Mouse (Mus musculus) CH12.LX (cell line): ENCODE data around the gene Mov10l1. TPM values are rescaled to one million over a fixed set of nuclear protein-coding genes. Genes with fewer than 3 reads are reported as not detected.

Experiments used
- DNase-seq: peaks from one replicate; pipeline ENCODE4 v3.0.0-alpha.2; 2013; ENCODE audit errors: extremely low read depth
- H3K27ac ChIP-seq: 2 replicates; pipeline ENCODE4 v1.5.1; 2012; ENCODE audit warnings: low read depth, mild to moderate bottlenecking, control low read depth, moderate library complexity; ENCODE audit not compliant: insufficient read depth
- H3K27me3 ChIP-seq: replicated peaks from 2 replicates; pipeline ENCODE3; 2012; ENCODE audit warnings: inconsistent platforms
- H3K36me3 ChIP-seq, 2 experiments: replicated peaks in 1 of 2; 2 replicates each; pipeline versions ENCODE3 to v1.6.1; 2012; ENCODE audit warnings: inconsistent platforms in 1 of 2, low read length in 1 of 2, mild to moderate bottlenecking in 1 of 2, mixed read lengths in 1 of 2, moderate library complexity in 1 of 2; ENCODE audit not compliant: control insufficient read depth in 1 of 2, insufficient read depth in 1 of 2
- H3K4me1 ChIP-seq, 2 experiments: 2 replicates each; pipeline ENCODE4 v1.6.1; 2012; ENCODE audit warnings: inconsistent platforms in 1 of 2, moderate library complexity in 1 of 2; ENCODE audit not compliant: insufficient read depth in 2 of 2, control insufficient read depth in 1 of 2
- H3K4me2 ChIP-seq: 2 replicates; pipeline ENCODE4 v1.6.1; 2012; ENCODE audit warnings: low read depth, mild to moderate bottlenecking, control low read depth; ENCODE audit not compliant: poor library complexity, insufficient read depth, severe bottlenecking
- H3K4me3 ChIP-seq, 3 experiments: fragments of 150-350 bp in 1 of 3; sonication (generic) in 1 of 3; replicated peaks in 1 of 3; 2 replicates each; pipeline versions ENCODE3 to v1.5.1; 2011 to 2012; ENCODE audit warnings: low read depth in 2 of 3, low read length in 2 of 3, mild to moderate bottlenecking in 2 of 3, moderate library complexity in 2 of 3, control low read depth in 1 of 3, improper control_type of control experiment in 1 of 3, inconsistent platforms in 1 of 3, mixed read lengths in 1 of 3; ENCODE audit not compliant: poor library complexity in 1 of 3
- H3K79me2 ChIP-seq: replicated peaks from 2 replicates; pipeline ENCODE4 v1.6.1; 2012; ENCODE audit warnings: mild to moderate bottlenecking, moderate library complexity; ENCODE audit not compliant: control insufficient read depth, poor library complexity, insufficient read depth, severe bottlenecking; ENCODE audit errors: extremely low read depth
- H3K9ac ChIP-seq: 2 replicates; pipeline ENCODE4 v1.6.1; 2012; ENCODE audit warnings: low read depth, mild to moderate bottlenecking, control low read depth, moderate library complexity; ENCODE audit not compliant: insufficient read depth
- H3K9me3 ChIP-seq: replicated peaks from 2 replicates; pipeline ENCODE3; 2012; ENCODE audit warnings: low read length, inconsistent platforms, mixed read lengths
- BHLHE40 ChIP-seq: IDR thresholded peaks from 2 replicates; pipeline ENCODE4 v1.6.1; 2011; ENCODE audit warnings: mild to moderate bottlenecking, low read depth, low read length, improper control_type of control experiment
- CHD1 ChIP-seq: IDR thresholded peaks from 2 replicates; pipeline ENCODE4 v1.6.1; 2012; ENCODE audit warnings: low read depth, low read length, improper control_type of control experiment, inconsistent platforms
- CTCF ChIP-seq, 2 experiments: IDR thresholded peaks in 1 of 2; conservative IDR thresholded peaks in 1 of 2; 2 replicates each; pipeline ENCODE4 v1.5.1; 2011 to 2012; ENCODE audit warnings: low read depth in 2 of 2, low read length in 2 of 2, improper control_type of control experiment in 1 of 2, inconsistent platforms in 1 of 2, mild to moderate bottlenecking in 1 of 2, moderate library complexity in 1 of 2
- ELF1 ChIP-seq: IDR thresholded peaks from 2 replicates; pipeline ENCODE4 v1.6.1; 2014; ENCODE audit warnings: low read depth, mild to moderate bottlenecking, inconsistent platforms, low read length, improper control_type of control experiment
- EP300 ChIP-seq: IDR thresholded peaks from 2 replicates; pipeline ENCODE4 v1.6.1; 2011; ENCODE audit warnings: low read length, improper control_type of control experiment
- ETS1 ChIP-seq: conservative IDR thresholded peaks from 2 replicates; pipeline ENCODE4 v1.6.1; 2012; ENCODE audit warnings: low read depth, mild to moderate bottlenecking, inconsistent platforms, low read length, improper control_type of control experiment, moderate library complexity
- GABPA ChIP-seq: IDR thresholded peaks from 2 replicates; pipeline ENCODE4 v1.6.1; 2012; ENCODE audit warnings: low read depth, low read length, improper control_type of control experiment, inconsistent platforms; ENCODE audit not compliant: insufficient replicate concordance
- JUND ChIP-seq: conservative IDR thresholded peaks from 2 replicates; pipeline ENCODE4 v1.6.1; 2011; ENCODE audit warnings: low read depth, low read length, improper control_type of control experiment
- MXI1 ChIP-seq: IDR thresholded peaks from 2 replicates; pipeline ENCODE4 v1.6.1; 2011; ENCODE audit warnings: mild to moderate bottlenecking, low read depth, low read length, improper control_type of control experiment
- MYC ChIP-seq: IDR thresholded peaks from 2 replicates; pipeline ENCODE4 v1.6.1; 2011; ENCODE audit warnings: low read depth, mild to moderate bottlenecking, improper control_type of control experiment, low read length
- NRF1 ChIP-seq: IDR thresholded peaks from 2 replicates; pipeline ENCODE4 v1.6.1; 2014; ENCODE audit warnings: low read depth, mild to moderate bottlenecking, inconsistent platforms, low read length, improper control_type of control experiment, moderate library complexity
- RAD21 ChIP-seq: IDR thresholded peaks from 2 replicates; pipeline ENCODE4 v1.6.1; 2011; ENCODE audit warnings: low read depth, mild to moderate bottlenecking, low read length, improper control_type of control experiment, moderate library complexity
- RCOR1 ChIP-seq: conservative IDR thresholded peaks from 2 replicates; pipeline ENCODE4 v1.6.1; 2012; ENCODE audit warnings: low read depth, mild to moderate bottlenecking, inconsistent platforms, low read length, improper control_type of control experiment
- SMC3 ChIP-seq: IDR thresholded peaks from 2 replicates; pipeline ENCODE4 v1.6.1; 2011; ENCODE audit warnings: low read depth, low read length, improper control_type of control experiment
- TCF12 ChIP-seq: IDR thresholded peaks from 2 replicates; pipeline ENCODE4 v1.6.1; 2014; ENCODE audit warnings: low read depth, mild to moderate bottlenecking, inconsistent platforms, low read length, improper control_type of control experiment
- ZMIZ1 ChIP-seq: IDR thresholded peaks from 2 replicates; pipeline ENCODE4 v1.6.1; 2012; ENCODE audit warnings: low read depth, mild to moderate bottlenecking, inconsistent platforms, low read length, improper control_type of control experiment
- dilution Hi-C: fragments of 300-500 bp; cut with MboI; formaldehyde crosslinking; loops from 2 replicates; pipeline ENCODE4 v1.14.3; 2020; ENCODE audit warnings: low sequenced_read_pairs; ENCODE audit not compliant: extremely low pct_unique_long_range_greater_than_20kb, extremely low pct_ligation_motif_present
- in situ Hi-C: fragments of 300-500 bp; cut with MboI; formaldehyde crosslinking; loops from 3 replicates; pipeline ENCODE4 v1.14.3; 2019; ENCODE audit warnings: low sequenced_read_pairs, low pct_ligation_motif_present, low pct_unique_long_range_greater_than_20kb, mixed read lengths
- polyA plus RNA-seq: library from polyadenylated mRNA; unstranded; fragments of >175 nt; gene quantifications from 2 replicates; pipeline ENCODE4 v1.2.1, GENCODE M21; 2012; ENCODE audit warnings: low read depth; ENCODE audit not compliant: insufficient read length
- total RNA-seq, 2 experiments: library from RNA; depleted of rRNA; stranded (reverse); fragments of 300-350 nt in 1 of 2; fragments of >200 nt in 1 of 2; gene quantifications; 2 replicates each; pipeline ENCODE4 v1.2.3; 2012 to 2014

Gene Mov10l1
- total and polyA plus RNA-seq, 3 experiments, result not detected

- Histone ChIP-seq H3K4me3 (no peak overlapping the region), H3K9ac (no peak overlapping the region), H3K27me3 (no peaks in the 10 kb centered on the region), H3K79me2 (no peaks in the 10 kb centered on the region), H3K4me1 (no peaks in the 10 kb centered on the region), H3K4me2 (no peak overlapping the region), H3K9me3 (no peaks in the 10 kb centered on the region), H3K27ac (no peak overlapping the region), H3K36me3 (peaks cover 95 to 98% of the 10 kb centered on the region in 2 experiments)
- DNase-seq, result no peak
- TF ChIP-seq TCF12 (no peak), ETS1 (no peak), GABPA (no peak)
- in situ Hi-C loops, result no loop called here
- dilution Hi-C loops, result no loop called here
Measured at GRCm38 (mm10) chr15:89098616-89099015, 115.9 kb downstream of the Mov10l1 start.

- H3K4me2 ChIP-seq, result no peak overlapping the region
- no peaks in the 10 kb centered on the region for H3K27me3 ChIP-seq
- H3K79me2 ChIP-seq, result no peaks in the 10 kb centered on the region
- in situ Hi-C loops, result loop anchor here (25.0 kb wide), 1 partner anchor 261 kb away; the partner anchor contains the start of genes Lmf2, Ncaph2 and Sco2
- peaks cover 93 to 98% of the 10 kb centered on the region in 2 experiments for H3K36me3 ChIP-seq
- no peak for DNase-seq
- TF ChIP-seq ZMIZ1 (no peak), JUND (no peak)
- TF ChIP-seq, all 38 proteins: peak for 0
- dilution Hi-C loops, result no loop called here
- Histone ChIP-seq H3K9ac (no peak overlapping the region), H3K9me3 (no peaks in the 10 kb centered on the region), H3K4me3 (no peak overlapping the region), H3K27ac (no peak overlapping the region), H3K4me1 (no peaks in the 10 kb centered on the region)
Measured at GRCm38 (mm10) chr15:89100823-89101222, 118.1 kb downstream of the Mov10l1 start.

GRCm38 (mm10) chr15:89102646-89103045 lies 119.9 kb downstream of the Mov10l1 start:
- no peak overlapping the region for H3K4me2 ChIP-seq
- dilution Hi-C loops, result no loop called here
- TF ChIP-seq CTCF (conservative IDR thresholded peaks at IDR 0.05 in 1 of 2, IDR thresholded peaks at IDR 0.05 in 1 of 2; ENCODE audit: low read depth in 2 of 2, low read length in 2 of 2), result no peak
- no peak for TF ChIP-seq BHLHE40
- TF ChIP-seq RAD21, result no peak
- TF ChIP-seq RCOR1, result no peak
- TF ChIP-seq CHD1, result no peak
- no peak for TF ChIP-seq ZMIZ1
- TF ChIP-seq MYC, result no peak
- TF ChIP-seq ELF1, result no peak
- no peak for TF ChIP-seq EP300
- no peak for TF ChIP-seq SMC3
- TF ChIP-seq NRF1, result no peak
- TF ChIP-seq MXI1, result no peak
- TF ChIP-seq ETS1, result no peak
- no peaks in the 10 kb centered on the region for H3K4me1 ChIP-seq
- H3K36me3 ChIP-seq, result peaks cover 92 to 98% of the 10 kb centered on the region in 2 experiments
- H3K9me3 ChIP-seq, result no peaks in the 10 kb centered on the region
- no peak overlapping the region for H3K27ac ChIP-seq
- DNase-seq, result no peak
- H3K4me3 ChIP-seq, result no peak overlapping the region
- in situ Hi-C loops, result loop anchor here (25.0 kb wide), 1 partner anchor 260 kb away; the partner anchor contains the start of genes Lmf2, Ncaph2 and Sco2
- H3K79me2 ChIP-seq, result no peaks in the 10 kb centered on the region
- no peak overlapping the region for H3K9ac ChIP-seq
- H3K27me3 ChIP-seq, result no peaks in the 10 kb centered on the region
